Mouse (Mus musculus): ENCODE data around the gene Ddah2.

Gene Ddah2

DNA sequence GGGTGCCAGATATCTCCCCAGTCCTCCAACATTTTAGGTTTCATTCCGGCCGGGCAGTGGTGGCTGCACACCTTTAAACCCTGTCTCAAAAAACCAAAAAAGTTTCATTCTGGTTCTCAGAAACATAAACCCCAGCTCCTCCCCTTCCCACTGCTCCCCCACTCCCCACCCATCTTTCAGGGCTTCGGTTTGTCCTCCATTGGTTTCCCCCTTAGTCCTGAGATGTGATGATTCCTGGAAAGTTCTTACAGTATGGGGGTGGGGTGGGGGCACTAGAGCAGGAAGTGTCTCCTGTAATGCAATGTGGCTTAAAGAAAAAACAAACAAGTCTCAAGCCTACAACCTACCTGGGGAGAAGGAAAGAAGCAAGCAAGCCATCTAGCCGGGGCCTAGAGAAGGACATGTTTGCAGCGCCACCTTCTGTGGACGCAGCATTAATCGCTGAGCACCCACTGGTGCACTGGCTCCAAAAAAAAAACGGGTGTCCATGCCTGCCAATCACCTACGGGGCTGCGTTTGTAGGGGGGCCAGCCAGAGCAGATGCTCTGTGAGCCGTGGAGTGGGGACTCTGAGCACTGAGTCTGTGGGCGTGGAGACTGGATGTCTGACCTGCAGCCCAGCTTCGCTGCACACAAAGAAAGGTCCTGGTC, 47.0 kb downstream of the Ddah2 start:
- no peak for DNase-seq (ENCODE audit: low spot score)

DNA sequence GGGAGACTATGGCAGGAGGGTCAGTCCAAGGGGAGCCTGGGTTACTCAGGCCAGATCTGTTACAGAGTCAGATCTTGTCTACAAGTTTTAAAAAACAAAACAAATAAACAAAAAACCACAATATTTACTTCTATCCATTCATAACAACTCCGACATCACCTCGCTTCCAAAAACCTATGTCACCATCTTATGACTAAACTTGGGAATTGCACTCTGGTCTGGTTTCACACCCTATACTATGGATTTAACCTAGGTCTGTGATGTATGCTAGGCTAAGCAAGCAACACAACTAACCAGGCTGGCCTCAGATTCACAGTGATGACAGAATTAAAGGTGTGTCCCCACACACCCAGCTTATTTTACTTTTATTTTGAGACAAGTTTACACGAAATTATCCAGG, 47.7 kb downstream of the Ddah2 start:
- DNase-seq (ENCODE audit: low spot score), result no peak

DNA sequence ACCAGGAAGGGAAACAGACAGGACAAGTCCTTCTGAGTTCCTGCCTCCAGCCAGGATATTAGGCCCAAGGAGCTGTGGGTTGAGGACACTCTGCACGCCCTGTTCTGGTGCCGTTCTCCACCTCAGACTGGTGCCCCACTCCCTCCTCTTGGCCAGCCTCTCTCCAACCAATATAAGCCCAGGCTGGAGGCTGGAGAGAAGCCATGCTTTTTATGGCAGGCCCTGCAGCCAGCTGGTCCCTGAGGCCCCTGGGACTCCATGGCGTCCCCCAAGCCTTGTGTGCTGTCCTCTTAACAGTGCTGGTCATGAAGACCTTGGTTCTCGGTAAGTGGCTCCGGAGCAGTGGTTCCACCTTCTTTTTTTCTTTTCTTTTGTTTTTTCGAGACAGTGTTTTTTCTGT, 49.3 kb downstream of the Ddah2 start, which contains the start of gene Ly6g5c:
Gene Ly6g5c (plus strand): TSS at position 183 of the 400 bp plus-strand sequence.
- no peak for DNase-seq (ENCODE audit: low spot score)
